Mouse (Mus musculus) frontal cortex, adult 2 months (tissue): ENCODE results near the gene Poc1b. TPM values are rescaled to one million over a fixed set of nuclear protein-coding genes. Genes with fewer than 3 reads are reported as not detected.

ENCODE experiments used
- DNase-seq, 2 experiments: peaks; one replicate each; pipeline ENCODE4 v3.0.0; 2022; ENCODE audit warnings: low spot score in 1 of 2; ENCODE audit errors: extremely low spot score in 1 of 2
- polyA plus RNA-seq: library from polyadenylated mRNA; depleted of rRNA; stranded (reverse); fragments of >200 nt; gene quantifications from 2 replicates; pipeline ENCODE4 v1.2.3, GENCODE M21; 2012; rRNA removed

Poc1b gene
- polyA plus RNA-seq, result 7.9 and 9.3 TPM in 2 replicates

DNA sequence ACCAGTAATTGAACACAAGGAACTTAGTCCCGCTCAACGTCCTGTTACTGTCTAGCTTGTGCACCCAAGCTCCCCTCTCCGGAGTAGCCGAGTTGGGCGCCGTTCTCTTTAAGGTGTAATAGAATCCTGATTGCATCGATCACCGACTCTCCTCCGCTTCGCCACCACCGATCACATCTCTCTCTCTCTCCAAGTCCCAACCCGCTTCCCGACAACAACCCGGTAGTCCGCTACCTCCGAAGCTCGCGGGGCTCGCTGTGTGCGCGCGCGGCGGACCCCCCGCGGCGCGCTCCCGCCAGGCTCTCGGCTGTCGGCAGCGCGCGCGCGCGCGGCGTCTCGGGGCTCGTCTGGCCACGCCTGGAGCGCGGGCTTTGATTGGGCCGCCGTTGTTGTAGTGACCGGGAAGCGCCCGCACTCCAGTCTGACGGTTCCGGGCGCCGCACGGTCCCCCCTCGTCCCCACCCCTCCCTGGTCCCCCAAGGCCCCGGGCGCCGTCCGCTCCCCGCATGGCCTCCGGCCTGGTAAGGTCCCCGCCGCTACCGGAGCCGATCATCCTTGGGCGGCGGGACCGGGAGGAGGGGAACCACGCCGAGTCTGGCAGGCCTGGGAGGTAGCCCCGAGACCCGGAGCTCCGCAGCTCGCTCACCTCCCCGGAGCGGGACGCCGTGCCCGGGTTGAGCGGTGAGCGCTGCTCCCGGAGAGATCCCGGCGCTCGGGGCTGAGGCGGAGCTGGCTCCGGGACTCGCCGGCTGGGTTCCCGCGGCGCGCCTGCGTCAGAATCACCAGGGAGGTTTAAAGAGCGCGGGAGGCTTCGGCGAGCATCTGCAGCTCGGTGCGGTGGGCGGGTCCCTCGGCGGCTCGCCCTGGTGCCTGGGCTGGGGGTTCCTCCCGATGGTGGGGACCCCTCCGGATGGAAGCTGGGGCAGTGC, at the start of gene Poc1b:
Gene Poc1b (plus strand): TSS at position 334 of the 929 bp plus-strand sequence.
- DNase-seq, result peak in 1 of 2 experiments; percentile 76

DNA sequence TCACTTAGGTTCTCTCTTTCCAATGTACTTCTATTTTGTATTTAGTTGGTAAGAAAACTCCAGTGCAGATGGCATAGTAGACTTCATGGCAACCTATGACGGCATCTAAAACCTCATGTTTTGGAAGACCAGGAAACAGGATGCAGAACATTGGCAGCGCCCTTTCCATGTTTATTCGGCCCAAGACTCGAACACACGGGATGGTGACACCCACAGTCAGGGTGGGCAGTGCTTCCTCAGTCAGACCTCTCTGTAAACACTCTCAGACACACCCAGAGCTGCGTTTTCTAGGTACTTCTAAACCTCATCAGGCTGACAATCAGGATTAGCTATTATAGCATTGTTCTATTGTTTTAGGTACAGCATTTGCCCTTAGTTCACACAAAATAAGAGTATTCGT, 46.2 kb upstream of the Poc1b start:
- no peak for DNase-seq

- no peak for DNase-seq
Observed at GRCm38 (mm10) chr10:99061418-99061817, 45.4 kb upstream of the Poc1b start.

DNA sequence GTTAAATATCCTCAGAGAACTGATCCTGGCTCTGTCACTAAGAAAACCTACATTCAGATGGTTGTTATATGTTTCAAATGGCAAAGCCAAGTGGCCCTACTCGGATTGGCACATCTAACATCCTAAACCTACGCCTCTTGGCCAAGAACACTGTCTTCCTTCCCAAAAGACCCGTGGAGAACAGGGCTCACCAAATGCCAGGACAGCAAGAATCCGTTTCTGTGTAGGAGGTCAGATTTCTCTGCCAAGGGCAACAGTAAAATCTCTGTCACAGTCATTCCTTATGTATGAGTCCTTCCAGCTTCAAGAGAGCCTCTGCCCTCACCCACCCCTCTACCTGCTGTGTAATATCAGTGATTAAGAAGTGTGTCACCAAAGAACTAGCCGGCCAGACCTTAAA, 44.3 kb upstream of the Poc1b start:
- no peak for DNase-seq

DNA sequence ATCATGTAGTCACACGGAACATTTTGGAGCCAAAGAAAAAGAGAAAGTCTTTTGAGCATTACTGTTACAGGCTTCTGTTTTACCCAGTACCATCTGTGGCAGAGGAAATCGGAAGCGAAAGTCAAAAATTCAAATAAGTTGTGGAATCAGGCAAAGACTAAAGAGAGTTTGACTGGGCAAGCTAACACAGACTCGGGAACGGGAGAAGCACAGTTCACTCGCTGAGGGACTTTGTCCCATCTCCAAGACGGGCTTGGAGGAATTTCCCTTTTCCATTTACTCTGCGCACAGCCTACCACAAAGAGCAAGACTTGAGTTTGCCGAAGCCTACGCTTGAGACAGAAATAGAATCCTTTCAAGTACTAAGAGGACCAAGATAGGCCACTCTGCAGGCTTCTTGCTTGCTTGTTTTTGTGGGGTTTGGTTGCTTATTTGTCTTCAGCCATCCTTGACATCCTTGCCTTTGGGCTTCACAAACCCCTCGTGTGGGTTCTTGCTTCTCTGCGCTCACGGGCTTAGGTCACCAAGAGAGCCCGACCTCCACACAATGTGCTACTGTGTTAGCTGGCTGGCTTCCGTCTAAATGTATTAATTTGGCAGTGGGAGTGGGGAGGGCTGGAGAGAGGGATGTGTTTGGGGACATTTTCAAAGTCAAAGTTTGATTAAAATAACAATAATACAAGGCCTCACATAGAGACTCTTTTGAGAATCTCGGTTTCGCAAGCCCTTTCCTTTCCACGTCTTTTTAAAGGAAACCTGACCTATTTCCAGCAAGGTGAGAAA, 30.5 kb upstream of the Poc1b start:
- DNase-seq, result peak; percentile 46 to 70

DNA sequence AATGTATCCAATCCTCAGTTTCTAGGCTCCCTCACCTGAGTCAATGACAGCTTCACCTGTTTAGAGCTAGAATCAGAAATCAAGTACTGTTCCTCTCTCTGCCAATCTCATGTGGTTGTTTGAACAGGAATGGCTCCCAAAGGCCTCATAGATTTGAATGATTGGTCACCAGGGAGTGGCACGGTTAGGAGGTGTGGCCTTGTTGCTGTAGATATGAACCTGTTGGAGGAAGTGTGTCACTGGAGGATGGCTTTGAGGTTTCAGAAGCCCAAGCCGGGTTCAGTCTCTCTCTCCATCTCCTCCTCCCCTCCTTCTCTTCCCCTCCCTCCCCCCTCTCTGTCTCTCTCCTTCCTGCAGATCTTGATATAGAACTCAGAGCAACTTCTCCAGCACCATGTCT, 28.2 kb upstream of the Poc1b start:
- no peak for DNase-seq

DNA sequence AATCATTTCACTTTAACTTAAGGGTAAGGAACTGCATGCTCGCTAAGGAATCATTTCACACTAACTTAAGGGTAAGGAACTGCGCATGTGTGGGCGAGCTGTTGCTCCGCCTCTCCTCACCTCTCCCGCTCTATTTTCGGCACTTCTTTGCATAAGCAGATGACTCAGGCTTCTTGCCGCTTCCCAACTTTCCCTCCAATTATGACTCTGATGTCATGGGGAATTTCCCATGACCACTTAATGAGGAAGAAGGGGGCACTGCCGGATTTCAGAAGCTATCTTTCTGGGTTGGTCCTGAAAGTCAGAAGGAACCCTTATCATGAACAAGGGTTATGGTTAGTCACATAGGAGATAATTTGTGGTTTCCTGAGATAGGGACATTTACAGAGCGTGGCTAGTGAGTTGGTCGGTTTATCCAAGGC, 25.3 kb upstream of the Poc1b start:
- peak; percentile 81 to 85 for DNase-seq

DNA sequence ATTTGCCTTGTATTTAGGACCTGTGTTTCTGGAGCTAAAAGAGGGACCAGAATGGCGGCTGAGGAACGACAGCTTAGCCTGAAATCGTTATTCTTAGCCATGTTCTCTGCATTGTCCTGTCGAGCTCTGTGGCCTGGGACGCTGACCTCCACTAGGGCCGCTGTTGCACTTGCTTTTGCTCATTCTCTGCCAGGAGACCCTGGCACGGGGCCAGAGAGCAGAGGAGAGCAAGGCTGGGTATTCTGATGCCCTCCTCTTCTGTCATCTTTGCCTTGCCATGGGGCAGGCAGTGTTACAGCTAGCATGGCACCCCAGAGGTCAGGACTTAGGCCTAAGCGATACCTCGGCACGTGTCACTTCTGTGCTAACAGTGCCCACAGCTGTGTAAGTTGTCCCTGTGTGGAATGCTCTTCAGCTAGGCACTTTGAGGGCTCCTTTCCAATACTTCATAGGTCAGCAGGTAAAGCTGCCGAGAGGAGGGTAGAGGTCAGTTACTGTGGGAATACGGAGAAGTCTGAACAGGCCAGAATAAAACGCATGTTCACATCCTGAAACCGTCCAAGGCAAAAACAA, 23.3 kb upstream of the Poc1b start:
- DNase-seq, result no peak

- peak; percentile 76 to 95 for DNase-seq
Observed at GRCm38 (mm10) chr10:99084397-99085239, 22.2 kb upstream of the Poc1b start.

- DNase-seq, result no peak
Observed at GRCm38 (mm10) chr10:99085240-99085587, 21.6 kb upstream of the Poc1b start.

DNA sequence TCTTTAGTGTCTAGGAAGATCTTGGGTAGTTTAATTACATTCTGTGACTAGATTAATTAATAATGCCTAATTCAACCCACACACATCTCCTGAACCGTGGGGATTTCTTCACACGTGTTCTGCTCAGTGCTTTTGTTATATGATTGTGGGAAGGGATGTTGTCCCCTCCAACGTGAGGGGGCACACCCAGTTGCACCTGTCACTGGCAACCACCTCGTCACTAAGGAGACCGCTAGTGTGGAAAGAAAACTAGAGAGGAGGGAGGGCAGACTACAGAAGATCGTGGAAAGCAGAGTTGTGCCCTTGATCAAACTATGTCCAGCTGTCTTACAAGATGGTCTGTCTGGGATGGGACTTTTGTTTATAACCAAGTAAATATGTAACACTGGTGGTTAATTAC, 20.8 kb upstream of the Poc1b start:
- DNase-seq, result no peak

DNA sequence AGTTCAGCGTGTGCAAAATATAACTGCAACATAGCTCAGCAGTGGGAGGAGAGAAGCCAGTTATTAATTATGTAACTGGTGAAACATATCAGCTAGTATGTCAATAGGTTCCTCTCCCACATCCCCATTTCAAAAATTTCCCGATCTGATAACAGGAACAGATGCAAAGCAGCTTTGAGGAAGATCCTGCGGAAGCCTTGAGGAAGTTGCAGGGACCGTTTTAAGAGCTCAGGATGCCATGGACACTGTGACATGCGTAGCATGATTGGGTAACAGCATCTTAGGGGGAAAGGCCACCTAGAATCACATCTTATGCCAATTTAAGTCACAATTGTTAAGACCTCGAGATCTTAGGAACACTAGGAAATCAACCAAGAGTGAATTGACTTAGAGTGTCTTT, 16.9 kb upstream of the Poc1b start:
- no peak for DNase-seq

- no peak for DNase-seq
Observed at GRCm38 (mm10) chr10:99093364-99093763, 13.5 kb upstream of the Poc1b start.

DNA sequence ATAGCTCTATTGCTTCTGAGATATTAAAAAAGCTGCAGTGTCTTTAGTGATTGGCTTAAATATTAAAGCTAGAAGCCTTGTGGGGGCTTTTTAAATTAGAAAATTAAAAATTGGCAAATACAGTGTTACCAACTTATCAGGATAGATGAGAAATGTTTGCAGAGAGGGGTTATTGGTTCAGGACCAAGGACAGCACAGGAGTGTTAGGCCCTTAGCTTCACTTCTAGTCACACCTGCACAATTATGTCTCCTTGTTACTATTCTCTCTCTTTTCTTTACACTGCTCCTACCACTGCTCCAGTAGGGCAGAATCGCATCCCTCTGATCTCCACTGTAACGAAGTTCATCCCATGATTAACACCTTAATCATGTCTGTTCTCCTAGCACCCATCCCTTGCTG, 11.7 kb upstream of the Poc1b start:
- DNase-seq, result no peak

GRCm38 (mm10) chr10:99097374-99097773, 9.5 kb upstream of the Poc1b start:
- peak in 1 of 2 experiments; percentile 80 for DNase-seq

GRCm38 (mm10) chr10:99105522-99105921, 1.3 kb upstream of the Poc1b start:
- no peak for DNase-seq

GRCm38 (mm10) chr10:99106311-99106702, 529 bp upstream of the Poc1b start:
- no peak for DNase-seq

GRCm38 (mm10) chr10:99107964-99108363, 1.1 kb downstream of the Poc1b start, which contains the start of gene Galnt4:
Gene Galnt4 (plus strand): TSS chr10:99108159.
- peak; percentile 47 to 63 for DNase-seq

DNA sequence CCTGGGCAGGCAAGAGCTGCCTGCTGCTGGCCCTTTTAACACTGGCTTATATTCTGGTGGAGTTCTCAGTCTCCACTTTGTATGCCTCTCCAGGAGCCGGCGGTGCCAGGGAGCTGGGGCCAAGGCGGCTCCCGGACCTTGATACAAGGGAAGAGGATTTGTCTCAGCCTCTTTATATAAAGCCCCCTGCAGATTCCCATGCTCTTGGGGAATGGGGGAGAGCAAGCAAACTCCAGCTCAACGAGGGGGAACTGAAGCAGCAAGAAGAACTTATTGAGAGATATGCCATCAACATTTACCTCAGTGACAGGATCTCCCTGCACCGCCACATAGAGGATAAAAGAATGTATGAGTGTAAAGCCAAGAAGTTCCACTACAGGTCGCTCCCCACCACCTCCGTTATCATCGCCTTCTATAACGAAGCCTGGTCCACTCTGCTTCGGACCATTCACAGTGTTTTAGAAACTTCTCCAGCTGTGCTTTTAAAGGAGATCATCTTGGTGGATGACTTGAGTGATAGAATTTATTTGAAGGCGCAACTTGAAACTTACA, 1.7 kb downstream of the Poc1b start:
- no peak for DNase-seq

DNA sequence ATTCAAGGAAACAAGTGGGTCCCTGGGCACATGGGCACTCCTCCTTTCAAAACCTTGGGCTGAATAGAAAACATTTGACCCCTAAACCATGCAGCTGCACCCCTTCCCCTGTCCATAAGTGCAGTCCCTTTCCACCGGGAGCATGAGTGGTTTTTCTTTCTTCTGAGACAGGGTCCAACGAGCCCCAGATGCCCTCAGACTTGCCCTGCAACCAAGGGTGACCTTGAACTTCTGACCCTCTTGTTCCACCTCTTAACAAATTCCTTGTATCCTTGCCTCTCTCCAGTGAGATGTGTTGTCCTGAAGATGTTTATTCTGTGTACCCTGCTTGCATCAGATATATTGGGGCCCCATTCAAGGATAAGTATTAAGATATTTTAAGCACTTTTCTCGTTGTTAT, 6.7 kb downstream of the Poc1b start:
- no peak for DNase-seq
